28 mouse cellular contexts compared by ENCODE assay signal in the genomic region with DNA sequence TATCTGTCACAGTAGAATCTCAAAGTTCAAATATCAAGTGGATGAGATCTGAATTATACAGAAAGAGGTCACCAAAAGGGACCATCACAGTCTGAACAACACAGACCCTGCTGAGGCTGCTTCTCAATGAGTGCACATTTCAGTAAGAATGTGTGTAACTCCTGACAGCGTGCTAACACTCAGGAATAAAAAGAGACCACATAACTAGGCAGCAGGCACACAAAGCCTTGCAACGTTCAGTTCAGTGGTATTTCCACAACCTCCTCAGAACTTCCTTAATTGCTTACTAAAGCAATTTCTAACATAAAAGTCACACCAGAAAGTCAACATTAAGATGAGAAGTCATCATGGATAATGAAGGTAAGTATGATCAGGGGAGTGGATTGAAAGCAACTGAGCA.
"Had no signal": no experiment of that assay in that cellular context is flagged by ENCODE, and none has a peak within 500 bp of the region (broad histone marks: within the 10 kb centered on the region; RNA-seq: fewer than 3 reads in every experiment).

No protein-coding gene starts in this region.

- DNase-seq: cerebellum, adult 2 months; cerebellum, adult 8-10 months; cerebellum, adult 9-10 months; cerebellum, adult 9-11 months; cerebellum, postnatal 10 days; cerebellum, postnatal 14 days; cerebellum, postnatal 25 days; cerebellum, postnatal 36 days; embryo, embryonic 11 days; forebrain, postnatal 0 days; gastrocnemius, adult 2 months; gastrocnemius, postnatal 10 days; gastrocnemius, postnatal 14 days; gastrocnemius, postnatal 25 days; gastrocnemius, postnatal 36 days; heart, adult 18-20 months; heart, adult 2 months had no signal

- H3K4me3 ChIP-seq: embryonic facial prominence, embryonic 10.5 days; embryonic facial prominence, embryonic 12.5 days; embryonic facial prominence, embryonic 13.5 days; embryonic facial prominence, embryonic 15.5 days; erythroblast, embryonic 14.5 days; forebrain, embryonic 10.5 days; forebrain, embryonic 12.5 days; forebrain, embryonic 13.5 days; forebrain, embryonic 15.5 days; gastrocnemius, adult 2 months; heart, adult 2 months had no signal

- H3K27ac ChIP-seq: embryonic facial prominence, embryonic 10.5 days; embryonic facial prominence, embryonic 12.5 days; embryonic facial prominence, embryonic 13.5 days; embryonic facial prominence, embryonic 15.5 days; forebrain, embryonic 10.5 days; forebrain, embryonic 12.5 days; forebrain, embryonic 13.5 days; forebrain, embryonic 15.5 days; gastrocnemius, adult 2 months; heart, adult 2 months had no signal

- H3K9ac ChIP-seq: embryonic facial prominence, embryonic 12.5 days; embryonic facial prominence, embryonic 13.5 days; embryonic facial prominence, embryonic 15.5 days; forebrain, embryonic 12.5 days; forebrain, embryonic 13.5 days; forebrain, embryonic 15.5 days; forebrain, postnatal 0 days had no signal

- H3K9me3 ChIP-seq: embryonic facial prominence, embryonic 10.5 days; embryonic facial prominence, embryonic 12.5 days; embryonic facial prominence, embryonic 13.5 days; embryonic facial prominence, embryonic 15.5 days; forebrain, embryonic 10.5 days; forebrain, embryonic 12.5 days; forebrain, embryonic 13.5 days; forebrain, embryonic 15.5 days had no signal

- H3K4me1 ChIP-seq: embryonic facial prominence, embryonic 10.5 days; embryonic facial prominence, embryonic 12.5 days; embryonic facial prominence, embryonic 13.5 days; embryonic facial prominence, embryonic 15.5 days had no signal

- H3K27me3 ChIP-seq: embryonic facial prominence, embryonic 12.5 days; embryonic facial prominence, embryonic 13.5 days; embryonic facial prominence, embryonic 15.5 days; forebrain, embryonic 12.5 days; forebrain, embryonic 13.5 days; forebrain, embryonic 15.5 days had no signal

- H3K4me2 ChIP-seq: embryonic facial prominence, embryonic 12.5 days; embryonic facial prominence, embryonic 13.5 days; embryonic facial prominence, embryonic 15.5 days; forebrain, embryonic 12.5 days; forebrain, embryonic 13.5 days; forebrain, embryonic 15.5 days had no signal

- ATAC-seq: forebrain, embryonic 13.5 days; forebrain, embryonic 14.5 days; forebrain, embryonic 15.5 days; forebrain, embryonic 16.5 days; forebrain, postnatal 0 days had no signal

- H3K36me3 ChIP-seq: embryonic facial prominence, embryonic 10.5 days; embryonic facial prominence, embryonic 12.5 days; embryonic facial prominence, embryonic 13.5 days; embryonic facial prominence, embryonic 15.5 days; forebrain, embryonic 10.5 days; forebrain, embryonic 12.5 days; forebrain, embryonic 15.5 days had no signal
